Mouse (Mus musculus) CH12.LX (cell line): ENCODE data around the gene Sema3b. TPM values are rescaled to one million over a fixed set of nuclear protein-coding genes. Genes with fewer than 3 reads are reported as not detected.

Experiments used
- DNase-seq: peaks from one replicate; pipeline ENCODE4 v3.0.0-alpha.2; 2013; ENCODE audit errors: extremely low read depth
- H3K27ac ChIP-seq: 2 replicates; pipeline ENCODE4 v1.5.1; 2012; ENCODE audit warnings: low read depth, mild to moderate bottlenecking, control low read depth, moderate library complexity; ENCODE audit not compliant: insufficient read depth
- H3K27me3 ChIP-seq: replicated peaks from 2 replicates; pipeline ENCODE3; 2012; ENCODE audit warnings: inconsistent platforms
- H3K36me3 ChIP-seq, 2 experiments: replicated peaks in 1 of 2; 2 replicates each; pipeline versions ENCODE3 to v1.6.1; 2012; ENCODE audit warnings: inconsistent platforms in 1 of 2, low read length in 1 of 2, mild to moderate bottlenecking in 1 of 2, mixed read lengths in 1 of 2, moderate library complexity in 1 of 2; ENCODE audit not compliant: control insufficient read depth in 1 of 2, insufficient read depth in 1 of 2
- H3K4me1 ChIP-seq, 2 experiments: 2 replicates each; pipeline ENCODE4 v1.6.1; 2012; ENCODE audit warnings: inconsistent platforms in 1 of 2, moderate library complexity in 1 of 2; ENCODE audit not compliant: insufficient read depth in 2 of 2, control insufficient read depth in 1 of 2
- H3K4me2 ChIP-seq: 2 replicates; pipeline ENCODE4 v1.6.1; 2012; ENCODE audit warnings: low read depth, mild to moderate bottlenecking, control low read depth; ENCODE audit not compliant: poor library complexity, insufficient read depth, severe bottlenecking
- H3K4me3 ChIP-seq, 3 experiments: fragments of 150-350 bp in 1 of 3; sonication (generic) in 1 of 3; replicated peaks in 1 of 3; 2 replicates each; pipeline versions ENCODE3 to v1.5.1; 2011 to 2012; ENCODE audit warnings: low read depth in 2 of 3, low read length in 2 of 3, mild to moderate bottlenecking in 2 of 3, moderate library complexity in 2 of 3, control low read depth in 1 of 3, improper control_type of control experiment in 1 of 3, inconsistent platforms in 1 of 3, mixed read lengths in 1 of 3; ENCODE audit not compliant: poor library complexity in 1 of 3
- H3K79me2 ChIP-seq: replicated peaks from 2 replicates; pipeline ENCODE4 v1.6.1; 2012; ENCODE audit warnings: mild to moderate bottlenecking, moderate library complexity; ENCODE audit not compliant: control insufficient read depth, poor library complexity, insufficient read depth, severe bottlenecking; ENCODE audit errors: extremely low read depth
- H3K9ac ChIP-seq: 2 replicates; pipeline ENCODE4 v1.6.1; 2012; ENCODE audit warnings: low read depth, mild to moderate bottlenecking, control low read depth, moderate library complexity; ENCODE audit not compliant: insufficient read depth
- H3K9me3 ChIP-seq: replicated peaks from 2 replicates; pipeline ENCODE3; 2012; ENCODE audit warnings: low read length, inconsistent platforms, mixed read lengths
- BHLHE40 ChIP-seq: IDR thresholded peaks from 2 replicates; pipeline ENCODE4 v1.6.1; 2011; ENCODE audit warnings: mild to moderate bottlenecking, low read depth, low read length, improper control_type of control experiment
- CHD1 ChIP-seq: IDR thresholded peaks from 2 replicates; pipeline ENCODE4 v1.6.1; 2012; ENCODE audit warnings: low read depth, low read length, improper control_type of control experiment, inconsistent platforms
- CHD2 ChIP-seq: IDR thresholded peaks from 2 replicates; pipeline ENCODE4 v1.6.1; 2011; ENCODE audit warnings: low read length, improper control_type of control experiment
- CTCF ChIP-seq, 2 experiments: IDR thresholded peaks in 1 of 2; conservative IDR thresholded peaks in 1 of 2; 2 replicates each; pipeline ENCODE4 v1.5.1; 2011 to 2012; ENCODE audit warnings: low read depth in 2 of 2, low read length in 2 of 2, improper control_type of control experiment in 1 of 2, inconsistent platforms in 1 of 2, mild to moderate bottlenecking in 1 of 2, moderate library complexity in 1 of 2
- E2F4 ChIP-seq: IDR thresholded peaks from 2 replicates; pipeline ENCODE4 v1.6.1; 2011; ENCODE audit warnings: low read depth, low read length, improper control_type of control experiment; ENCODE audit not compliant: insufficient replicate concordance
- ELF1 ChIP-seq: IDR thresholded peaks from 2 replicates; pipeline ENCODE4 v1.6.1; 2014; ENCODE audit warnings: low read depth, mild to moderate bottlenecking, inconsistent platforms, low read length, improper control_type of control experiment
- EP300 ChIP-seq: IDR thresholded peaks from 2 replicates; pipeline ENCODE4 v1.6.1; 2011; ENCODE audit warnings: low read length, improper control_type of control experiment
- ETS1 ChIP-seq: conservative IDR thresholded peaks from 2 replicates; pipeline ENCODE4 v1.6.1; 2012; ENCODE audit warnings: low read depth, mild to moderate bottlenecking, inconsistent platforms, low read length, improper control_type of control experiment, moderate library complexity
- GABPA ChIP-seq: IDR thresholded peaks from 2 replicates; pipeline ENCODE4 v1.6.1; 2012; ENCODE audit warnings: low read depth, low read length, improper control_type of control experiment, inconsistent platforms; ENCODE audit not compliant: insufficient replicate concordance
- HCFC1 ChIP-seq: IDR thresholded peaks from 2 replicates; pipeline ENCODE4 v1.6.1; 2012; ENCODE audit warnings: low read depth, mild to moderate bottlenecking, inconsistent platforms, low read length, improper control_type of control experiment
- IRF4 ChIP-seq: IDR thresholded peaks from 2 replicates; pipeline ENCODE4 v1.6.1; 2014; ENCODE audit warnings: low read depth, mild to moderate bottlenecking, inconsistent platforms, low read length, improper control_type of control experiment
- JUN ChIP-seq: IDR thresholded peaks from 2 replicates; pipeline ENCODE4 v1.6.1; 2011; ENCODE audit warnings: low read depth, mild to moderate bottlenecking, low read length, improper control_type of control experiment, moderate library complexity; ENCODE audit not compliant: insufficient read depth
- JUND ChIP-seq: conservative IDR thresholded peaks from 2 replicates; pipeline ENCODE4 v1.6.1; 2011; ENCODE audit warnings: low read depth, low read length, improper control_type of control experiment
- KAT2A ChIP-seq: IDR thresholded peaks from 2 replicates; pipeline ENCODE4 v1.6.1; 2012; ENCODE audit warnings: low read length, improper control_type of control experiment, inconsistent platforms; ENCODE audit not compliant: insufficient replicate concordance
- MAFK ChIP-seq: IDR thresholded peaks from 2 replicates; pipeline ENCODE4 v1.6.1; 2011; ENCODE audit warnings: low read length, improper control_type of control experiment; ENCODE audit not compliant: insufficient replicate concordance
- MAX ChIP-seq: IDR thresholded peaks from 2 replicates; pipeline ENCODE4 v1.6.1; 2011; ENCODE audit warnings: low read length, improper control_type of control experiment
- MAZ ChIP-seq: IDR thresholded peaks from 2 replicates; pipeline ENCODE4 v1.6.1; 2012; ENCODE audit warnings: low read depth, mild to moderate bottlenecking, inconsistent platforms, low read length, improper control_type of control experiment, moderate library complexity
- MEF2A ChIP-seq: IDR thresholded peaks from 2 replicates; pipeline ENCODE4 v1.6.1; 2014; ENCODE audit warnings: low read depth, mild to moderate bottlenecking, inconsistent platforms, low read length, improper control_type of control experiment, borderline replicate concordance
- MXI1 ChIP-seq: IDR thresholded peaks from 2 replicates; pipeline ENCODE4 v1.6.1; 2011; ENCODE audit warnings: mild to moderate bottlenecking, low read depth, low read length, improper control_type of control experiment
- MYC ChIP-seq: IDR thresholded peaks from 2 replicates; pipeline ENCODE4 v1.6.1; 2011; ENCODE audit warnings: low read depth, mild to moderate bottlenecking, improper control_type of control experiment, low read length
- NELFE ChIP-seq: IDR thresholded peaks from 2 replicates; pipeline ENCODE4 v1.6.1; 2011; ENCODE audit warnings: low read depth, low read length, improper control_type of control experiment
- NRF1 ChIP-seq: IDR thresholded peaks from 2 replicates; pipeline ENCODE4 v1.6.1; 2014; ENCODE audit warnings: low read depth, mild to moderate bottlenecking, inconsistent platforms, low read length, improper control_type of control experiment, moderate library complexity
- PAX5 ChIP-seq: IDR thresholded peaks from 2 replicates; pipeline ENCODE4 v1.6.1; 2012; ENCODE audit warnings: low read length, inconsistent platforms, mixed read lengths
- POLR2A ChIP-seq: IDR thresholded peaks from 2 replicates; pipeline ENCODE4 v1.6.1; 2011; ENCODE audit warnings: low read depth, mild to moderate bottlenecking, improper control_type of control experiment, low read length
- POLR2AphosphoS2 ChIP-seq: IDR thresholded peaks from 2 replicates; pipeline ENCODE4 v1.6.1; 2011; ENCODE audit warnings: low read depth, low read length, improper control_type of control experiment
- RAD21 ChIP-seq: IDR thresholded peaks from 2 replicates; pipeline ENCODE4 v1.6.1; 2011; ENCODE audit warnings: low read depth, mild to moderate bottlenecking, low read length, improper control_type of control experiment, moderate library complexity
- RCOR1 ChIP-seq: conservative IDR thresholded peaks from 2 replicates; pipeline ENCODE4 v1.6.1; 2012; ENCODE audit warnings: low read depth, mild to moderate bottlenecking, inconsistent platforms, low read length, improper control_type of control experiment
- SIN3A ChIP-seq: IDR thresholded peaks from 2 replicates; pipeline ENCODE4 v1.6.1; 2012; ENCODE audit warnings: low read length, improper control_type of control experiment, inconsistent platforms
- SMC3 ChIP-seq: IDR thresholded peaks from 2 replicates; pipeline ENCODE4 v1.6.1; 2011; ENCODE audit warnings: low read depth, low read length, improper control_type of control experiment
- TBP ChIP-seq: conservative IDR thresholded peaks from 2 replicates; pipeline ENCODE4 v1.6.1; 2011; ENCODE audit warnings: low read depth, low read length, improper control_type of control experiment
- TCF12 ChIP-seq: IDR thresholded peaks from 2 replicates; pipeline ENCODE4 v1.6.1; 2014; ENCODE audit warnings: low read depth, mild to moderate bottlenecking, inconsistent platforms, low read length, improper control_type of control experiment
- UBTF ChIP-seq: IDR thresholded peaks from 2 replicates; pipeline ENCODE4 v1.6.1; 2012; ENCODE audit warnings: low read depth, mild to moderate bottlenecking, inconsistent platforms, low read length, improper control_type of control experiment, moderate library complexity
- USF1 ChIP-seq: IDR thresholded peaks from 2 replicates; pipeline ENCODE4 v1.6.1; 2014; ENCODE audit warnings: low read depth, mild to moderate bottlenecking, inconsistent platforms, low read length, improper control_type of control experiment
- USF2 ChIP-seq: conservative IDR thresholded peaks from 2 replicates; pipeline ENCODE4 v1.6.1; 2011; ENCODE audit warnings: low read depth, low read length, improper control_type of control experiment
- ZC3H11A ChIP-seq: IDR thresholded peaks from 2 replicates; pipeline ENCODE4 v1.6.1; 2012; ENCODE audit warnings: low read depth, mild to moderate bottlenecking, inconsistent platforms, low read length, improper control_type of control experiment
- ZKSCAN1 ChIP-seq: IDR thresholded peaks from 2 replicates; pipeline ENCODE4 v1.6.1; 2012; ENCODE audit warnings: low read depth, inconsistent platforms, low read length, improper control_type of control experiment, borderline replicate concordance
- ZMIZ1 ChIP-seq: IDR thresholded peaks from 2 replicates; pipeline ENCODE4 v1.6.1; 2012; ENCODE audit warnings: low read depth, mild to moderate bottlenecking, inconsistent platforms, low read length, improper control_type of control experiment
- ZNF384 ChIP-seq: IDR thresholded peaks from 2 replicates; pipeline ENCODE4 v1.6.1; 2012; ENCODE audit warnings: low read depth, low read length, improper control_type of control experiment, inconsistent platforms
- dilution Hi-C: fragments of 300-500 bp; cut with MboI; formaldehyde crosslinking; loops from 2 replicates; pipeline ENCODE4 v1.14.3; 2020; ENCODE audit warnings: low sequenced_read_pairs; ENCODE audit not compliant: extremely low pct_unique_long_range_greater_than_20kb, extremely low pct_ligation_motif_present
- in situ Hi-C: fragments of 300-500 bp; cut with MboI; formaldehyde crosslinking; loops from 3 replicates; pipeline ENCODE4 v1.14.3; 2019; ENCODE audit warnings: low sequenced_read_pairs, low pct_ligation_motif_present, low pct_unique_long_range_greater_than_20kb, mixed read lengths
- polyA plus RNA-seq: library from polyadenylated mRNA; unstranded; fragments of >175 nt; gene quantifications from 2 replicates; pipeline ENCODE4 v1.2.1, GENCODE M21; 2012; ENCODE audit warnings: low read depth; ENCODE audit not compliant: insufficient read length
- total RNA-seq, 2 experiments: library from RNA; depleted of rRNA; stranded (reverse); fragments of 300-350 nt in 1 of 2; fragments of >200 nt in 1 of 2; gene quantifications; 2 replicates each; pipeline ENCODE4 v1.2.3; 2012 to 2014

The Sema3b gene
- total and polyA plus RNA-seq, 3 experiments = 4.3 to 11.6 (median 8.0) TPM

DNA sequence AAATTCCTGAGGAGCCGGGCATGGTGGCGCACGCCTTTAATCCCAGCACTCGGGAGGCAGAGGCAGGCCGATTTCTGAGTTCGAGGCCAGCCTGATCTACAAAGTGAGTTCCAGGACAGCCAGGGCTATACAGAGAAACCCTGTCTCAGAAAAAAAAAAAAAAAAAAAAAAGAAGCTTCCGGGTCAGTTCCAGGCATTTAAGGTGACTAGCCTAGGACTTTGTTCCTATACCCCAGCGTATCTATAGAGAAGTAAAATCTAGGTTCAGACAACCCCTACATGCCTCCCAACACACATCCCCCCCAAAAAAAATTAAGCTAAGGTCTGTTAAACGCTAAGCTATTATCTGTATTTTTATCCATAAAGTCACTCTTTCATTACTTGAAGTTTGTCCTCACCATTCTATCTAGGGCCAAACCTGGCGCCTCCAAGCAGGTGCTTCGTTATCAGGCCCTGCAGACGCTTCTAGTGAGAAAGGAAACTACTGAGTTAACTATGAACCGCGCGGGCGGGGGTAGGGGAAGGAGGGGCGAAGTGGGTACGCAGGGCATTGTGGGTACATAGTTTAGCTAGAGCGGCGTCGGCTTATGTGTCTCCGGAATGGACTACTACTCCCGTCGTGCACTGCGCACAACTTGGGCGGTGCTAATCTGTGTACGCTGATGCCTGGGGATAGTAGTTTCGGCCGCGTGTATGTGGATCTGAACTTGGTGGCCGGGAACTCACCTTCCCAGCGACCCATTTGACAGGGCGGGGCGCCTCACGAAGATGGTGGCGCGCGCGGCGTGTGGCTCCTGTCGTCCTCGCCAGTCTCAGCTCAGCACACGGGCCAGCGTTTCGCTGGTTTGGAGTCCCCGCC, 21.8 kb downstream of the Sema3b start, which contains the start of gene Ifrd2:
TSS of gene Ifrd2 (plus strand) at position 669 of the 859 bp plus-strand sequence.
- dilution Hi-C loops (no loop called here), in situ Hi-C loops (no loop called here)
- Histone ChIP-seq H3K9me3 (no peaks in the 10 kb centered on the region), H3K27ac (no peak within 1 kb of the TSS; the same call in 1 of the 2 replicates), H3K79me2 (peaks cover 18% of the 10 kb centered on the region), H3K36me3 (peaks cover 34 to 67% of the 10 kb centered on the region in 2 experiments), H3K27me3 (no peaks in the 10 kb centered on the region), H3K4me2 (peak within 1 kb of the TSS; percentile 79), H3K9ac (peak within 1 kb of the TSS; percentile 67), H3K4me1 (peaks cover 8 to 25% of the 10 kb centered on the region in 2 experiments), H3K4me3 (peak within 1 kb of the TSS; percentile 83 to 92 (median 85))
- peak; percentile 98 for TF ChIP-seq HCFC1
- TF ChIP-seq RCOR1 = peak; percentile 30; the same call in 1 of the 2 replicates
- peak; percentile 80 for TF ChIP-seq ELF1
- TF ChIP-seq MAFK = no peak
- no peak for TF ChIP-seq ZC3H11A
- TF ChIP-seq UBTF = no peak
- TF ChIP-seq BHLHE40 = no peak
- no peak; the same call in 1 of the 2 replicates for TF ChIP-seq MEF2A
- peak; percentile 85 for TF ChIP-seq TBP
- no peak for TF ChIP-seq ZKSCAN1
- TF ChIP-seq SIN3A = peak; percentile 83
- TF ChIP-seq CHD2 = peak; percentile 72
- peak; percentile 71 for TF ChIP-seq NRF1
- TF ChIP-seq E2F4 = peak; percentile 59; the same call in 1 of the 2 replicates
- no peak for TF ChIP-seq MAX
- TF ChIP-seq ZMIZ1 = peak; percentile 63; the same call in 1 of the 2 replicates
- 0 out of 2 replicates have a peak, but pooled peaks have one; percentile 46 for TF ChIP-seq CHD1
- TF ChIP-seq KAT2A = peak; percentile 100
- no peak for TF ChIP-seq PAX5
- TF ChIP-seq TCF12 = peak; percentile 86
- TF ChIP-seq CTCF (conservative IDR thresholded peaks at IDR 0.05 in 1 of 2, IDR thresholded peaks at IDR 0.05 in 1 of 2; ENCODE audit: low read depth in 2 of 2, low read length in 2 of 2) = no peak
- TF ChIP-seq GABPA = peak; percentile 96; the same call in 1 of the 2 replicates
- no peak for TF ChIP-seq JUND
- peak; percentile 72 for TF ChIP-seq ZNF384
- TF ChIP-seq USF1 = no peak
- TF ChIP-seq ETS1 = no peak
- TF ChIP-seq EP300 = 0 out of 2 replicates have a peak, but pooled peaks have one; percentile 37
- TF ChIP-seq RAD21 = no peak
- peak; percentile 83 for TF ChIP-seq POLR2AphosphoS2
- peak; percentile 93 for TF ChIP-seq POLR2A
- TF ChIP-seq MXI1 = no peak; the same call in 1 of the 2 replicates
- no peak for TF ChIP-seq SMC3
- no peak for TF ChIP-seq JUN
- TF ChIP-seq MAZ = peak; percentile 97
- TF ChIP-seq MYC = no peak
- no peak; the same call in none of the 2 replicates for TF ChIP-seq IRF4
- TF ChIP-seq USF2 = no peak
- TF ChIP-seq NELFE = peak; percentile 81
- DNase-seq = peak; percentile 99
